Mouse (Mus musculus) thymus, adult 2 months (tissue): ENCODE results near the gene Robo1. TPM values are rescaled to one million over a fixed set of nuclear protein-coding genes. Genes with fewer than 3 reads are reported as not detected.

ENCODE experiments used
- DNase-seq: peaks from one replicate; pipeline ENCODE4 v3.0.0; 2021
- H3K27ac ChIP-seq: fragments of 200-500 bp; 2 replicates; pipeline ENCODE4 v1.5.1; 2012; ENCODE audit warnings: low read length, control low read depth; ENCODE audit not compliant: control insufficient read depth, insufficient read depth
- H3K27me3 ChIP-seq: fragments of 200-500 bp; 2 replicates; pipeline ENCODE4 v1.6.1; 2012; ENCODE audit warnings: mild to moderate bottlenecking, low read length, moderate library complexity, mixed read lengths; ENCODE audit not compliant: control insufficient read depth, insufficient read depth
- H3K36me3 ChIP-seq: fragments of 200-500 bp; 2 replicates; pipeline ENCODE4 v1.6.1; 2012; ENCODE audit warnings: mild to moderate bottlenecking, low read length, moderate library complexity; ENCODE audit not compliant: control insufficient read depth, insufficient read depth
- H3K4me1 ChIP-seq: fragments of 200-500 bp; replicated peaks from 2 replicates; pipeline ENCODE4 v1.6.1; 2012; ENCODE audit warnings: low read length; ENCODE audit not compliant: control insufficient read depth, insufficient read depth
- H3K4me3 ChIP-seq: fragments of 200-500 bp; 2 replicates; pipeline ENCODE4 v1.5.1; 2012; ENCODE audit warnings: mild to moderate bottlenecking, low read length, control low read depth, moderate library complexity; ENCODE audit not compliant: control insufficient read depth, insufficient read depth
- CTCF ChIP-seq: fragments of 200-500 bp; IDR thresholded peaks from 2 replicates; pipeline ENCODE4 v1.5.1; 2012; ENCODE audit warnings: mild to moderate bottlenecking, control low read depth, low read length, moderate library complexity, borderline replicate concordance; ENCODE audit not compliant: control insufficient read depth, poor library complexity, insufficient read depth; ENCODE audit errors: extremely low read depth
- POLR2A ChIP-seq: fragments of 200-500 bp; IDR thresholded peaks from 2 replicates; pipeline ENCODE4 v1.6.1; 2012; ENCODE audit warnings: mild to moderate bottlenecking, low read length, control low read depth, moderate library complexity; ENCODE audit not compliant: control insufficient read depth, poor library complexity, insufficient read depth; ENCODE audit errors: extremely low read depth
- WGBS: fragments of 180-500 bp; shearing (Covaris S2); methylation state at CpG from one replicate; pipeline ENCODE4 v1.1.7; 2018; 5-methylcytosine and 5-hydroxymethylcytosine counted together
- polyA plus RNA-seq: library from polyadenylated mRNA; depleted of rRNA; stranded (reverse); fragments of >200 nt; gene quantifications from 2 replicates; pipeline ENCODE4 v1.2.3, GENCODE M21; 2012

Robo1 gene
- polyA plus RNA-seq, 1 experiment: 5.8 TPM

DNA sequence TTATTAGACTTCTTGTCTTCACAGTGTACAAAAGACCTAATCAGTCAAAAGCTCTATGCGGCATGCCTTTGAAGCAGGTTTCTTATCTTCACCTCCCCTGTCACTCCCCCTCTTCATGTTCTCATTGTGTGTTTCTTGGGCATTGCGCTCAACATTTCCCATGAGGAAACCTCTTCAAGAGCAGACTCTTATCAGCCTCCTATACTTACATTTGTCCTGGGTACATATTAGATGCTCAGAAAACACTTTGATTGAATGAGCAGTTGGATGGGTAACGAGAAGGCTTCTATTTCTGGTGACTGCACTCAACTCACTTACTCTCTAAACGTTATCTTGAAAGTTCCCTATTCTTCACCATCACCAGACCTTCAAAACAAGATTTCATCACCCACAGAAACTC lies 114.3 kb downstream of the Robo1 start:
- no peak for TF ChIP-seq CTCF
- no peak for TF ChIP-seq POLR2A
- H3K36me3 ChIP-seq: no peaks in the 10 kb centered on the region
- H3K4me1 ChIP-seq: no peaks in the 10 kb centered on the region
- no peak overlapping the region for H3K4me3 ChIP-seq
- H3K27me3 ChIP-seq: no peaks in the 10 kb centered on the region
- no peak for DNase-seq
- WGBS: 62% methylated on average over 4 of the region's 4 CpGs
- no peak overlapping the region for H3K27ac ChIP-seq

DNA sequence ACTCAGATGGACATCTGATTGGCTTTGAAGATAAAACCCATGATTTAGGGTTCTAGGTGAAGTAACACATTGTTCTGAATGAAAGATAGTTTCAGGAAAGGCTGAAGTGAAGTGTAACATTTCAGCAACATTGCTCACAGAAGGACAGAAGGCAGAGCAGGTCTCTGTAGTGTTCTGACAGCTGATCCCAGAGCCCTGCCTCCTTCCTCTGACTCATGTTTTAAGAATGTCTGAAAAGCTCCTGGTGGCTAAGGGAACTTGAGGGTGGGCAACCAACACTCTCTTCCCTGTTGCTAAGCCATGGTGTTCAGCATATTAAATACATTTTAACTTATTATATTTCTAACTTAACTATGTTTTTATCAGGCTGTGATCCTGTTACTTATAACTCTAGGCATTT lies 126.3 kb downstream of the Robo1 start:
- no peak for DNase-seq

DNA sequence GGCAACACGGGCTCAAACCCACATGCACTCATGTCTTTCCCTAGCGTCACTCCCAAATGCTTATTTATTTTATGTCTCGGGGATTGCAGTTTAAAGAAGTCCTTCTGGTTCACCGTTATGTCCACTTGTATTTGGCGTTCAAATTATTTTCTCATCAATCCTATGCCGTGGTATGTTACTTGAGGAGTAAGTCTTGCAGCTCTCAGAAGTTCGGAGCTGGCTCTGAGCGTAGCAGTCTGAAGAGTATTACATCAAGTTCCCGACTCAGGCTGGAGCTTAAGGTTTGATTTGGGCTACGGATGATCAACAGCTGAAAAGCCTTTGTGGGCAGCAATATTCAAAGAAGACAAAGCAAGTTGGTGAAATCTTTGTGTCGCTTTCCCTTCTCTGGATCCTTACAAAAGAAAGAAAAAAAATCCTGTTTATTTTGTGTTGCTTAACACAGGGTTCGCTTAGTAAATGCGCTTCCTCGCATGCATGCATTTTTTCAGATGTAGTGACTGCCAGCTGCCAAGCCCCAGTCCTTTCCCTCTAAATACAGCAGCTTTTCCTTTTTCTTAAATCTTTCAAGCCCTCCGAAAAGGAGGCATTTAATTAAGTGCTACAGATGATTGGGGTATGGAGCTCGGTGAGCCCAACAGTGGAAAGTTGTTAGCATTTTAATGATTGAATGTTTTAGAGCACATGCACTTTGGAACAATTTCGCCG lies 136.5 kb downstream of the Robo1 start:
- H3K27me3 ChIP-seq: no peaks in the 10 kb centered on the region
- TF ChIP-seq CTCF: no peak
- TF ChIP-seq POLR2A: no peak
- WGBS: 93% methylated on average over 18 of the region's 18 CpGs
- no peaks in the 10 kb centered on the region for H3K36me3 ChIP-seq
- no peak for DNase-seq
- H3K4me3 ChIP-seq: no peak overlapping the region
- no peak overlapping the region for H3K27ac ChIP-seq
- H3K4me1 ChIP-seq: no peaks in the 10 kb centered on the region

More for the DNA sequence above, 126.3 kb downstream of the Robo1 start:
- H3K27me3 ChIP-seq: no peaks in the 10 kb centered on the region
- TF ChIP-seq CTCF: no peak
- no peak for TF ChIP-seq POLR2A
- H3K36me3 ChIP-seq: no peaks in the 10 kb centered on the region
- H3K4me1 ChIP-seq: no peaks in the 10 kb centered on the region
- no peak overlapping the region for H3K4me3 ChIP-seq
- H3K27ac ChIP-seq: no peak overlapping the region

- WGBS: 59% methylated on average over 10 of the region's 10 CpGs
- Histone ChIP-seq H3K4me3 (no peak overlapping the region), H3K36me3 (no peaks in the 10 kb centered on the region), H3K4me1 (no peaks in the 10 kb centered on the region), H3K27me3 (no peaks in the 10 kb centered on the region), H3K27ac (no peak overlapping the region)
- TF ChIP-seq POLR2A (no peak), CTCF (no peak)
- no peak for DNase-seq
Observed at GRCm38 (mm10) chr16:72458155-72458554, 150.0 kb downstream of the Robo1 start.

DNA sequence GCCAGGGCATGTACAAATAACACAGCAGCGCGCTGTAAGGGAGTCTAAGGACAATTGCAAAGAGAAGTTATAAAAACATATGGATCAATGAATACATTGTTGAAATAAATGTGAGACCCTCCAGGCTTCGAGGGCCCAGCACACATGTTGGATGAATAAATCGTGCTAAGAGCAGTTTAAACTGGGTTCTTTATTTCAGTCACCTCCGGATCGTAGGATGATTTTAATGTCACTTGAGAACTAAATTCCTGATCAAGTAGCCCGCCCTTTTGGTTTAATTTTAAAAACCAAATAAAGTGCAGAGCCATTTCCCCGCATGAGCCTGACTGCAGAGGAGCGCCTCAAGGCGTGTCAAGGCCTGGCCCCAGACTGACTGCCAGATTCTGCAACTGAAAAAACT lies 150.5 kb downstream of the Robo1 start:
- no peak for DNase-seq
- TF ChIP-seq CTCF: no peak
- no peak for TF ChIP-seq POLR2A

GRCm38 (mm10) chr16:72465696-72466095 lies 157.6 kb downstream of the Robo1 start:
- Histone ChIP-seq H3K27ac (no peak overlapping the region), H3K27me3 (no peaks in the 10 kb centered on the region), H3K4me3 (no peak overlapping the region), H3K4me1 (no peaks in the 10 kb centered on the region), H3K36me3 (no peaks in the 10 kb centered on the region)
- no peak for DNase-seq
- WGBS: 97% methylated on average over 3 of the region's 3 CpGs
- TF ChIP-seq POLR2A (no peak), CTCF (no peak)

More for the DNA sequence above, 150.5 kb downstream of the Robo1 start:
- H3K27me3 ChIP-seq: no peaks in the 10 kb centered on the region
- H3K36me3 ChIP-seq: no peaks in the 10 kb centered on the region
- H3K4me3 ChIP-seq: no peak overlapping the region
- H3K27ac ChIP-seq: no peak overlapping the region
- 81% methylated on average over 10 of the region's 10 CpGs for WGBS
- no peaks in the 10 kb centered on the region for H3K4me1 ChIP-seq

GRCm38 (mm10) chr16:72470037-72470673 lies 162.0 kb downstream of the Robo1 start:
- TF ChIP-seq CTCF (no peak), POLR2A (no peak)
- no peaks in the 10 kb centered on the region for H3K27me3 ChIP-seq
- 93% methylated on average over 2 of the region's 2 CpGs for WGBS
- H3K27ac ChIP-seq: no peak overlapping the region
- H3K4me3 ChIP-seq: no peak overlapping the region
- H3K4me1 ChIP-seq: no peaks in the 10 kb centered on the region
- H3K36me3 ChIP-seq: no peaks in the 10 kb centered on the region
- DNase-seq: no peak
